Mouse (Mus musculus) MEL (cell line): Measurements from ENCODE around the gene Uggt2. TPM values are rescaled to one million over a fixed set of nuclear protein-coding genes. Genes with fewer than 3 reads are reported as not detected.

Source experiments
- DNase-seq: peaks from one replicate; pipeline ENCODE4 v3.0.0; 2011; ENCODE audit warnings: low read depth, low spot score
- H3K27ac ChIP-seq: 2 replicates; pipeline ENCODE4 v1.5.1; 2012; ENCODE audit warnings: low read depth, mild to moderate bottlenecking, control low read depth, low read length, moderate library complexity; ENCODE audit not compliant: control insufficient read depth
- H3K27me3 ChIP-seq, 2 experiments: fragments of 150-350 bp in 1 of 2; sonication (generic) in 1 of 2; 2 replicates each; pipeline ENCODE4 v1.6.1; 2012; ENCODE audit warnings: low read length in 2 of 2, mild to moderate bottlenecking in 2 of 2, improper control_type of control experiment in 1 of 2, moderate library complexity in 1 of 2; ENCODE audit not compliant: insufficient read depth in 2 of 2, control insufficient read depth in 1 of 2
- H3K36me3 ChIP-seq, 2 experiments: 2 replicates each; pipeline ENCODE4 v1.6.1; 2012 to 2014; ENCODE audit warnings: low read length in 2 of 2, improper control_type of control experiment in 1 of 2, inconsistent platforms in 1 of 2, mild to moderate bottlenecking in 1 of 2; ENCODE audit not compliant: insufficient read depth in 2 of 2, control insufficient read depth in 1 of 2
- H3K4me1 ChIP-seq, 2 experiments: fragments of 150-350 bp in 1 of 2; sonication (generic) in 1 of 2; 2 replicates each; pipeline ENCODE4 v1.6.1; 2012; ENCODE audit warnings: low read length in 2 of 2, improper control_type of control experiment in 1 of 2, mild to moderate bottlenecking in 1 of 2; ENCODE audit not compliant: insufficient read depth in 2 of 2, control insufficient read depth in 1 of 2
- H3K4me3 ChIP-seq, 2 experiments: fragments of 150-350 bp in 1 of 2; sonication (generic) in 1 of 2; 2 replicates each; pipeline ENCODE4 v1.5.1; 2012; ENCODE audit warnings: low read depth in 2 of 2, low read length in 2 of 2, mild to moderate bottlenecking in 2 of 2, moderate library complexity in 2 of 2, control low read depth in 1 of 2, improper control_type of control experiment in 1 of 2; ENCODE audit not compliant: control insufficient read depth in 1 of 2, insufficient read depth in 1 of 2
- H3K79me2 ChIP-seq: 2 replicates; pipeline ENCODE4 v1.6.1; 2012; ENCODE audit warnings: mild to moderate bottlenecking, low read length, moderate library complexity; ENCODE audit not compliant: control insufficient read depth, poor library complexity, insufficient read depth
- H3K9ac ChIP-seq: 2 replicates; pipeline ENCODE4 v1.6.1; 2012; ENCODE audit warnings: low read depth, mild to moderate bottlenecking, control low read depth, low read length, moderate library complexity; ENCODE audit not compliant: control insufficient read depth, poor library complexity, severe bottlenecking
- H3K9me3 ChIP-seq: fragments of 150-350 bp; sonication (generic); replicated peaks from 2 replicates; pipeline ENCODE4 v1.6.1; 2012; ENCODE audit warnings: mild to moderate bottlenecking, low read length, improper control_type of control experiment, moderate library complexity; ENCODE audit not compliant: insufficient read depth
- BHLHE40 ChIP-seq: IDR thresholded peaks from 2 replicates; pipeline ENCODE4 v1.6.1; 2012; ENCODE audit warnings: low read depth, mild to moderate bottlenecking, inconsistent platforms, low read length, improper control_type of control experiment, borderline replicate concordance
- CHD1 ChIP-seq: IDR thresholded peaks from 2 replicates; pipeline ENCODE4 v1.6.1; 2012; ENCODE audit warnings: low read depth, mild to moderate bottlenecking, inconsistent platforms, low read length, improper control_type of control experiment
- CHD2 ChIP-seq: IDR thresholded peaks from 2 replicates; pipeline ENCODE4 v1.6.1; 2011; ENCODE audit warnings: low read length, improper control_type of control experiment
- E2F4 ChIP-seq: IDR thresholded peaks from 2 replicates; pipeline ENCODE4 v1.6.1; 2011; ENCODE audit warnings: low read depth, low read length, improper control_type of control experiment, borderline replicate concordance
- GATA1 ChIP-seq: IDR thresholded peaks from 2 replicates; pipeline ENCODE4 v1.6.1; 2011; ENCODE audit warnings: low read depth, low read length, improper control_type of control experiment
- HCFC1 ChIP-seq: IDR thresholded peaks from 2 replicates; pipeline ENCODE4 v1.6.1; 2012; ENCODE audit warnings: low read depth, mild to moderate bottlenecking, inconsistent platforms, low read length, improper control_type of control experiment, moderate library complexity
- JUND ChIP-seq: IDR thresholded peaks from 2 replicates; pipeline ENCODE4 v1.6.1; 2011; ENCODE audit warnings: low read depth, mild to moderate bottlenecking, improper control_type of control experiment, low read length
- MAFK ChIP-seq: IDR thresholded peaks from 2 replicates; pipeline ENCODE4 v1.6.1; 2011; ENCODE audit warnings: low read depth, mild to moderate bottlenecking, low read length, improper control_type of control experiment, borderline replicate concordance
- MAX ChIP-seq: IDR thresholded peaks from 2 replicates; pipeline ENCODE4 v1.6.1; 2011; ENCODE audit warnings: low read length, improper control_type of control experiment
- MYB ChIP-seq: IDR thresholded peaks from 2 replicates; pipeline ENCODE4 v1.6.1; 2011; ENCODE audit warnings: mild to moderate bottlenecking, low read depth, low read length, improper control_type of control experiment
- MYC ChIP-seq: IDR thresholded peaks from 2 replicates; pipeline ENCODE4 v1.6.1; 2011; ENCODE audit warnings: low read depth, mild to moderate bottlenecking, low read length, improper control_type of control experiment, moderate library complexity
- NRF1 ChIP-seq: IDR thresholded peaks from 2 replicates; pipeline ENCODE4 v1.6.1; 2014; ENCODE audit warnings: low read depth, mild to moderate bottlenecking, inconsistent platforms, low read length, improper control_type of control experiment, moderate library complexity; ENCODE audit not compliant: poor library complexity, insufficient read depth, severe bottlenecking
- POLR2A ChIP-seq, 2 experiments: IDR thresholded peaks; 2 replicates each; pipeline ENCODE4 v1.6.1; 2011 to 2012; ENCODE audit warnings: low read length in 2 of 2, mild to moderate bottlenecking in 2 of 2, control low read depth in 1 of 2, improper control_type of control experiment in 1 of 2, low read depth in 1 of 2, moderate library complexity in 1 of 2; ENCODE audit not compliant: control insufficient read depth in 1 of 2, insufficient read depth in 1 of 2, poor library complexity in 1 of 2
- RAD21 ChIP-seq: IDR thresholded peaks from 2 replicates; pipeline ENCODE4 v1.6.1; 2011; ENCODE audit warnings: mild to moderate bottlenecking, low read depth, low read length, improper control_type of control experiment
- RCOR1 ChIP-seq: IDR thresholded peaks from 2 replicates; pipeline ENCODE4 v1.6.1; 2012; ENCODE audit warnings: low read depth, mild to moderate bottlenecking, inconsistent platforms, low read length, improper control_type of control experiment
- SIN3A ChIP-seq: IDR thresholded peaks from 2 replicates; pipeline ENCODE4 v1.6.1; 2012; ENCODE audit warnings: low read length, improper control_type of control experiment, inconsistent platforms
- SMC3 ChIP-seq: IDR thresholded peaks from 2 replicates; pipeline ENCODE4 v1.6.1; 2011; ENCODE audit warnings: low read depth, low read length, improper control_type of control experiment
- TAL1 ChIP-seq: IDR thresholded peaks from 2 replicates; pipeline ENCODE4 v1.6.1; 2012; ENCODE audit warnings: mild to moderate bottlenecking, inconsistent platforms, low read length, moderate library complexity, mixed read lengths
- TBP ChIP-seq: IDR thresholded peaks from 2 replicates; pipeline ENCODE4 v1.8.0; 2011; ENCODE audit warnings: low read depth, low read length, improper control_type of control experiment
- USF1 ChIP-seq: IDR thresholded peaks from 2 replicates; pipeline ENCODE4 v1.6.1; 2014; ENCODE audit warnings: low read depth, mild to moderate bottlenecking, inconsistent platforms, low read length, improper control_type of control experiment, moderate library complexity
- USF2 ChIP-seq, 2 experiments: IDR thresholded peaks; 2 replicates each; pipeline ENCODE4 v1.6.1; 2011 to 2012; ENCODE audit warnings: improper control_type of control experiment in 2 of 2, low read length in 2 of 2, borderline replicate concordance in 1 of 2, inconsistent platforms in 1 of 2, low read depth in 1 of 2, mild to moderate bottlenecking in 1 of 2; ENCODE audit not compliant: insufficient read depth in 1 of 2
- ZC3H11A ChIP-seq: IDR thresholded peaks from 2 replicates; pipeline ENCODE4 v1.6.1; 2012; ENCODE audit warnings: low read depth, mild to moderate bottlenecking, inconsistent platforms, low read length, improper control_type of control experiment
- ZKSCAN1 ChIP-seq: IDR thresholded peaks from 2 replicates; pipeline ENCODE4 v1.6.1; 2012; ENCODE audit warnings: low read depth, mild to moderate bottlenecking, inconsistent platforms, low read length, improper control_type of control experiment, moderate library complexity
- ZNF384 ChIP-seq: IDR thresholded peaks from 2 replicates; pipeline ENCODE4 v1.6.1; 2012; ENCODE audit warnings: low read depth, mild to moderate bottlenecking, inconsistent platforms, low read length, improper control_type of control experiment
- polyA plus RNA-seq, 2 experiments: library from polyadenylated mRNA; stranded (reverse) in 1 of 2; unstranded in 1 of 2; fragments of >175 nt in 1 of 2; fragments of >200 nt in 1 of 2; gene quantifications; 2 replicates each; pipeline versions ENCODE4 v1.2.1 to v1.2.4; 2012; ENCODE audit warnings: low replicate concordance in 2 of 2, low read depth in 1 of 2; ENCODE audit not compliant: insufficient read length in 2 of 2, insufficient read depth in 1 of 2, missing spikeins in 1 of 2
- total RNA-seq: library from RNA; depleted of rRNA; stranded (reverse); fragments of 300-350 nt; gene quantifications from 2 replicates; pipeline ENCODE4 v1.2.3, GENCODE M21; 2012

Gene Uggt2
- total and polyA plus RNA-seq, 3 experiments = 0.23 to 0.31 TPM; not detected in 1

- TF ChIP-seq TBP (no peak), ZNF384 (no peak), JUND (no peak), USF2 (IDR thresholded peaks at IDR 0.05; ENCODE audit: borderline replicate concordance in 1 of 2, insufficient read depth in 1 of 2, low read depth in 1 of 2, low read length in 2 of 2) (no peak)
- TF ChIP-seq, all 39 proteins: peak for 0
Measured at GRCm38 (mm10) chr14:119052969-119053368, 46.3 kb downstream of the Uggt2 start (continued).

- TF ChIP-seq POLR2A (IDR thresholded peaks at IDR 0.05; ENCODE audit: control insufficient read depth in 1 of 2, insufficient read depth in 1 of 2, low read depth in 1 of 2, low read length in 2 of 2, poor library complexity in 1 of 2) (no peak), JUND (no peak), TBP (no peak), E2F4 (no peak), GATA1 (no peak), SIN3A (no peak), ZKSCAN1 (no peak)
- no peak overlapping the region for H3K4me3 ChIP-seq
- no peaks in the 10 kb centered on the region for H3K9me3 ChIP-seq
- H3K9ac ChIP-seq = no peak overlapping the region
- no peak overlapping the region for H3K27ac ChIP-seq
- no peaks in the 10 kb centered on the region for H3K79me2 ChIP-seq
- no peaks in the 10 kb centered on the region for H3K36me3 ChIP-seq
- no peaks in the 10 kb centered on the region for H3K4me1 ChIP-seq
- DNase-seq = peak; percentile 29
- no peaks in the 10 kb centered on the region for H3K27me3 ChIP-seq
Measured at GRCm38 (mm10) chr14:119052361-119052760, 46.9 kb downstream of the Uggt2 start.

GRCm38 (mm10) chr14:119043765-119044164 is 55.5 kb downstream of the Uggt2 start:
- H3K9ac ChIP-seq = no peak overlapping the region
- no peaks in the 10 kb centered on the region for H3K36me3 ChIP-seq
- TF ChIP-seq HCFC1 = no peak
- no peak for TF ChIP-seq ZNF384
- no peak for TF ChIP-seq NRF1
- no peak for TF ChIP-seq TBP
- TF ChIP-seq CHD1 = no peak
- TF ChIP-seq, all 39 proteins: peak for 0
- no peak overlapping the region for H3K27ac ChIP-seq
- no peak overlapping the region for H3K4me3 ChIP-seq
- DNase-seq = peak; percentile 30
- no peaks in the 10 kb centered on the region for H3K4me1 ChIP-seq
- H3K9me3 ChIP-seq = no peaks in the 10 kb centered on the region
- no peaks in the 10 kb centered on the region for H3K79me2 ChIP-seq
- H3K27me3 ChIP-seq = peaks cover 0 to 2% of the 10 kb centered on the region in 2 experiments; a peak in 1 of 4 replicates

GRCm38 (mm10) chr14:119040253-119040652 is 59.0 kb downstream of the Uggt2 start:
- H3K27ac ChIP-seq = no peak overlapping the region
- peak; percentile 53 for DNase-seq
- no peak for TF ChIP-seq USF1
- no peak for TF ChIP-seq CHD2
- no peak for TF ChIP-seq TAL1
- no peak for TF ChIP-seq MAX
- no peak for TF ChIP-seq CHD1
- no peak for TF ChIP-seq MYC
- TF ChIP-seq BHLHE40 = no peak
- TF ChIP-seq RAD21 = peak; percentile 76
- TF ChIP-seq RCOR1 = no peak
- no peak for TF ChIP-seq MYB
- TF ChIP-seq SMC3 = peak; percentile 69
- TF ChIP-seq USF2 (IDR thresholded peaks at IDR 0.05; ENCODE audit: borderline replicate concordance in 1 of 2, insufficient read depth in 1 of 2, low read depth in 1 of 2, low read length in 2 of 2) = no peak
- TF ChIP-seq TBP = no peak
- peak; percentile 49 for TF ChIP-seq ZC3H11A
- TF ChIP-seq MAFK = no peak

More at GRCm38 (mm10) chr14:119040253-119040652, 59.0 kb downstream of the Uggt2 start:
- H3K4me1 ChIP-seq = no peaks in the 10 kb centered on the region
- H3K4me3 ChIP-seq = no peak overlapping the region
- no peaks in the 10 kb centered on the region for H3K79me2 ChIP-seq
- peaks cover 0 to 2% of the 10 kb centered on the region in 2 experiments; a peak in 1 of 4 replicates for H3K27me3 ChIP-seq
- H3K9me3 ChIP-seq = no peaks in the 10 kb centered on the region
- H3K36me3 ChIP-seq = no peaks in the 10 kb centered on the region
- no peak overlapping the region for H3K9ac ChIP-seq
